Mouse (Mus musculus) limb, embryonic 12.5 days (tissue): Measurements from ENCODE around the gene Snx21. TPM values are rescaled to one million over a fixed set of nuclear protein-coding genes. Genes with fewer than 3 reads are reported as not detected.

Experiments used
- ATAC-seq: fragments of 200-750 bp; cut with Nextera tagmentation; 2 replicates; pipeline ENCODE4 v1.8.0; 2017; ENCODE audit warnings: low read depth, moderate TSS enrichment; ENCODE audit not compliant: insufficient number of reproducible peaks, insufficient read depth, low FRiP score, low TSS enrichment
- H3K27ac ChIP-seq: fragments of 300-500 bp; sonication (generic); 2 replicates; pipeline ENCODE4 v1.5.1; 2016; ENCODE audit warnings: mild to moderate bottlenecking, moderate library complexity
- H3K27me3 ChIP-seq: fragments of 300-500 bp; sonication (generic); 2 replicates; pipeline ENCODE4 v1.6.1; 2016; ENCODE audit warnings: mild to moderate bottlenecking, moderate library complexity
- H3K36me3 ChIP-seq: fragments of 300-500 bp; sonication (generic); 2 replicates; pipeline ENCODE4 v1.6.1; 2016; ENCODE audit warnings: mild to moderate bottlenecking, moderate library complexity
- H3K4me1 ChIP-seq: fragments of 300-500 bp; sonication (generic); replicated peaks from 2 replicates; pipeline ENCODE4 v1.6.1; 2016
- H3K4me2 ChIP-seq: fragments of 300-500 bp; sonication (generic); 2 replicates; pipeline ENCODE4 v1.6.1; 2016; ENCODE audit warnings: mild to moderate bottlenecking, moderate library complexity
- H3K4me3 ChIP-seq: fragments of 300-500 bp; sonication (generic); replicated peaks from 2 replicates; pipeline ENCODE4 v1.5.1; 2016; ENCODE audit warnings: mild to moderate bottlenecking
- H3K9ac ChIP-seq: fragments of 300-500 bp; sonication (generic); replicated peaks from 2 replicates; pipeline ENCODE4 v1.6.1; 2016; ENCODE audit warnings: mild to moderate bottlenecking, moderate library complexity
- H3K9me3 ChIP-seq: fragments of 300-500 bp; sonication (generic); 2 replicates; pipeline ENCODE4 v1.6.1; 2016; ENCODE audit warnings: mild to moderate bottlenecking, moderate library complexity
- WGBS: fragments of 180-500 bp; shearing (Covaris S2); methylation state at CpG from one replicate; pipeline ENCODE4 v1.1.7; 2016; 5-methylcytosine and 5-hydroxymethylcytosine counted together
- polyA plus RNA-seq: library from polyadenylated mRNA; unstranded; fragments of >200 nt; fragmentation: Nextera tagmentation; extraction: Ambion mirVana; gene quantifications from 2 replicates; pipeline ENCODE4 v1.2.1, GENCODE M21; 2016

Snx21 gene
- polyA plus RNA-seq, 1 experiment from 2014 or later: 19.0 TPM

- peaks cover 35% of the 10 kb centered on the region for H3K36me3 ChIP-seq
- H3K4me3 ChIP-seq: no peak overlapping the region
- no peaks in the 10 kb centered on the region for H3K9me3 ChIP-seq
- H3K9ac ChIP-seq: no peak overlapping the region
- WGBS: 83% methylated on average over 10 of the region's 10 CpGs
- no peak overlapping the region for H3K27ac ChIP-seq
- no peaks in the 10 kb centered on the region for H3K27me3 ChIP-seq
- H3K4me1 ChIP-seq: peaks cover 19% of the 10 kb centered on the region
- H3K4me2 ChIP-seq: no peak overlapping the region
- ATAC-seq: no peak
Measured at GRCm38 (mm10) chr2:164831029-164831428, 45.4 kb downstream of the Snx21 start.

- H3K4me2 ChIP-seq: peak overlapping the region; percentile 96
- whole genome bisulfite sequencing: 64% methylated on average over 16 of the region's 16 CpGs
- H3K4me1 ChIP-seq: peaks cover 19% of the 10 kb centered on the region
- peak overlapping the region; percentile 72 for H3K4me3 ChIP-seq
- H3K27me3 ChIP-seq: no peaks in the 10 kb centered on the region
- ATAC-seq: no peak
- peaks cover 34% of the 10 kb centered on the region for H3K36me3 ChIP-seq
- H3K9me3 ChIP-seq: no peaks in the 10 kb centered on the region
- H3K27ac ChIP-seq: no peak overlapping the region
- peak overlapping the region; percentile 69 for H3K9ac ChIP-seq
Measured at GRCm38 (mm10) chr2:164832032-164832747, 46.6 kb downstream of the Snx21 start.

- ATAC-seq: peak; percentile 27
- H3K27me3 ChIP-seq: no peaks in the 10 kb centered on the region
- peak within 1 kb of the TSS; percentile 96 for H3K4me2 ChIP-seq
- H3K9me3 ChIP-seq: no peaks in the 10 kb centered on the region
- peak within 1 kb of the TSS; percentile 69 for H3K9ac ChIP-seq
- peaks cover 19% of the 10 kb centered on the region for H3K4me1 ChIP-seq
- H3K36me3 ChIP-seq: peaks cover 34% of the 10 kb centered on the region
- peak within 1 kb of the TSS; percentile 65 for H3K27ac ChIP-seq
- WGBS: 1% methylated on average over 35 of the region's 35 CpGs
- H3K4me3 ChIP-seq: peak within 1 kb of the TSS; percentile 72
Measured at GRCm38 (mm10) chr2:164832748-164833301, 47.2 kb downstream of the Snx21 start, which contains the start of gene Ctsa. Gene Ctsa, plus strand, starts transcription at chr2:164832873.

- peak within 1 kb of the TSS; percentile 65 for H3K27ac ChIP-seq
- H3K9ac ChIP-seq: peak within 1 kb of the TSS; percentile 69
- no peaks in the 10 kb centered on the region for H3K9me3 ChIP-seq
- H3K4me2 ChIP-seq: peak within 1 kb of the TSS; percentile 96
- ATAC-seq: peak; percentile 65
- H3K4me1 ChIP-seq: peaks cover 19% of the 10 kb centered on the region
- no peaks in the 10 kb centered on the region for H3K27me3 ChIP-seq
- under 1% methylated on average over 31 of the region's 31 CpGs for WGBS
- peaks cover 34% of the 10 kb centered on the region for H3K36me3 ChIP-seq
- peak within 1 kb of the TSS; percentile 72 for H3K4me3 ChIP-seq
Measured at GRCm38 (mm10) chr2:164833314-164833959, 47.8 kb downstream of the Snx21 start, which contains the start of gene Neurl2. Gene Neurl2, minus strand, starts transcription at chr2:164833456.

GRCm38 (mm10) chr2:164834531-164834930 is 48.9 kb downstream of the Snx21 start:
- peaks cover 39% of the 10 kb centered on the region for H3K36me3 ChIP-seq
- peak overlapping the region; percentile 69 for H3K9ac ChIP-seq
- H3K4me2 ChIP-seq: peak overlapping the region; percentile 96
- no peak for ATAC-seq
- WGBS: 39% methylated on average over 8 of the region's 8 CpGs
- H3K27ac ChIP-seq: no peak overlapping the region
- no peaks in the 10 kb centered on the region for H3K27me3 ChIP-seq
- H3K9me3 ChIP-seq: no peaks in the 10 kb centered on the region
- H3K4me3 ChIP-seq: peak overlapping the region; percentile 72
- peaks cover 19% of the 10 kb centered on the region for H3K4me1 ChIP-seq

- no peak for ATAC-seq
- Histone ChIP-seq H3K27ac (no peak overlapping the region), H3K4me1 (peaks cover 19% of the 10 kb centered on the region), H3K9me3 (no peaks in the 10 kb centered on the region), H3K27me3 (no peaks in the 10 kb centered on the region), H3K36me3 (peaks cover 45% of the 10 kb centered on the region), H3K9ac (no peak overlapping the region), H3K4me3 (peak overlapping the region; percentile 72; the same call in 1 of the 2 replicates), H3K4me2 (0 out of 2 replicates have a peak overlapping the region, but pooled peaks have one; percentile 15)
- 98% methylated on average over 4 of the region's 4 CpGs for WGBS
Measured at GRCm38 (mm10) chr2:164835164-164835563, 49.5 kb downstream of the Snx21 start.

Other genes starting within 250 kb of the Snx21 start
- 36.2 and 39.6 TPM in 2 replicates for gene Wfdc2, start 223.4 kb upstream of the Snx21 start, polyA plus RNA-seq
- not detected in 2 replicates for gene Spint3, start 212.4 kb upstream of the Snx21 start, polyA plus RNA-seq
- gene Wfdc6a, start 200.4 kb upstream of the Snx21 start, polyA plus RNA-seq: 0.28 TPM in 1 of 2 replicates, not detected in the other
- gene Eppin, start 192.2 kb upstream of the Snx21 start, polyA plus RNA-seq: not detected in 2 replicates
- not detected in 2 replicates for gene Wfdc6b, start 172.3 kb upstream of the Snx21 start, polyA plus RNA-seq
- not detected in 2 replicates for gene Wfdc8, start 172.2 kb upstream of the Snx21 start, polyA plus RNA-seq
- not detected in 2 replicates for gene Wfdc16, start 147.0 kb upstream of the Snx21 start, polyA plus RNA-seq
- gene Wfdc10, start 129.8 kb upstream of the Snx21 start, polyA plus RNA-seq: not detected in 2 replicates
- gene Wfdc9, start 129.2 kb upstream of the Snx21 start, polyA plus RNA-seq: not detected in 2 replicates
- not detected in 2 replicates for gene Wfdc11, start 111.7 kb upstream of the Snx21 start, polyA plus RNA-seq
- not detected in 2 replicates for gene Wfdc13, start 100.7 kb upstream of the Snx21 start, polyA plus RNA-seq
- gene Spint4, start 87.3 kb upstream of the Snx21 start, polyA plus RNA-seq: not detected in 2 replicates
- not detected in 2 replicates for gene Spint5, start 70.5 kb upstream of the Snx21 start, polyA plus RNA-seq
- 0.61 and 0.91 TPM in 2 replicates for gene Wfdc3, start 39.9 kb upstream of the Snx21 start, polyA plus RNA-seq
- gene Dnttip1, start 39.8 kb upstream of the Snx21 start, polyA plus RNA-seq: 95.9 and 105 TPM in 2 replicates
- gene Ube2c, start 15.9 kb upstream of the Snx21 start, polyA plus RNA-seq: 558 and 599 TPM in 2 replicates
- 73.9 and 74.6 TPM in 2 replicates for gene Tnnc2, start 5.9 kb upstream of the Snx21 start, polyA plus RNA-seq
- 13.8 and 14.0 TPM in 2 replicates for gene Acot8, start 19.1 kb downstream of the Snx21 start, polyA plus RNA-seq
- 8.5 TPM in 2 replicates for gene Zswim3, start 19.3 kb downstream of the Snx21 start, polyA plus RNA-seq
- gene Zswim1, start 36.9 kb downstream of the Snx21 start, polyA plus RNA-seq: 17.3 and 20.4 TPM in 2 replicates
- gene Spata25, start 42.7 kb downstream of the Snx21 start, polyA plus RNA-seq: not detected in 2 replicates
- 103 and 107 TPM in 2 replicates for gene Ctsa, start 47.0 kb downstream of the Snx21 start, polyA plus RNA-seq
- 6.3 and 6.8 TPM in 2 replicates for gene Neurl2, start 47.6 kb downstream of the Snx21 start, polyA plus RNA-seq
- 32.6 and 37.0 TPM in 2 replicates for gene Pltp, start 71.9 kb downstream of the Snx21 start, polyA plus RNA-seq
- 82.6 and 97.6 TPM in 2 replicates for gene Pcif1, start 93.5 kb downstream of the Snx21 start, polyA plus RNA-seq
- 14.4 and 17.4 TPM in 2 replicates for gene Zfp335, start 125.9 kb downstream of the Snx21 start, polyA plus RNA-seq
- 1.9 and 2.9 TPM in 2 replicates for gene Mmp9, start 155.0 kb downstream of the Snx21 start, polyA plus RNA-seq
- 1.5 and 1.6 TPM in 2 replicates for gene Slc12a5, start 175.0 kb downstream of the Snx21 start, polyA plus RNA-seq
- 117 and 125 TPM in 2 replicates for gene Ncoa5, start 249.0 kb downstream of the Snx21 start, polyA plus RNA-seq